Mouse (Mus musculus) leukemia stem cell, adult 10-12 weeks (primary cell): Measurements from ENCODE around the gene Aass. TPM values are rescaled to one million over a fixed set of nuclear protein-coding genes. Genes with fewer than 3 reads are reported as not detected.

Source experiments
- polyA plus RNA-seq: library from polyadenylated mRNA; stranded (reverse); fragments of >175 nt; gene quantifications from 2 replicates; pipeline ENCODE4 v1.2.3, GENCODE M21; 2012; ENCODE audit warnings: low replicate concordance

Gene Aass
- not detected in 2 replicates for polyA plus RNA-seq

DNA sequence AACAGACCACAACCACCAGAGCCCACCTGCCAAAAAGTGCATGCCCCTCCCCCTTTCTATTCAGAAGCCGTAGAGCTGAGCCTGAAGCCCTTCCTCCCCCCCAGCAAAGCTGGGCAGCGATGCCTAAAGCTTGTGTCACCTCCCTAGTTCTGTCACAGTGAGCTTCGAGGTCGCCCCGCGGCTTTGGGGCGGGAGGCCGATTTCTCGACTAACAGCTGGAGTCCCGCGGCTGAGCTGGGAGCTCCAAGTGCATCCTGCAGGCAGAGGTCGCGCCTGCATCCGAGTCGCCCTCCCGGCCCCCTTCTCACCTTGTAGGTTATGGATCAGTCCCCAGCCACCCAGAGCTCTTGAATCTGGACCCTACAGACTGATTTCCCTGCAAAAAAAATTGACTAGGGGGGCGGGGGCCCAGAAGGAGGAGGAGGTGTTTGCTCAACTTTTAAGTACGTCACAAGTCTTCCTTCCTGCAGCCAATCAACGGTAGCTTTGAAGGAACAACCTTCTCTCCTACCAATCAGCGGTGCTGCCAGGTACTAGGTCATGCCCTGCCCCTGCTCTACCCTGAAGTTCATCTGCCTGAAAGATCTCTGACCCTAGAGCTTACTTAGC, at the start of gene Aass:
Gene Aass (minus strand): TSS at position 414 of the 609 bp plus-strand sequence.

Other genes with a start within 250 kb of the Aass start
- not detected in 2 replicates for gene Fezf1, start 115.4 kb upstream of the Aass start, polyA plus RNA-seq